Mouse (Mus musculus) liver, postnatal 0 days (tissue): ENCODE data around the gene Invs.

Experiments
- CTCF ChIP-seq: sonication (generic); IDR thresholded peaks from 2 replicates; pipeline ENCODE4 v1.5.1; 2016; ENCODE audit warnings: antibody characterized with exemption, low read depth
- EP300 ChIP-seq: IDR thresholded peaks from 2 replicates; pipeline ENCODE4 v1.6.1; 2016; ENCODE audit warnings: antibody characterized with exemption, low read depth, mild to moderate bottlenecking

DNA sequence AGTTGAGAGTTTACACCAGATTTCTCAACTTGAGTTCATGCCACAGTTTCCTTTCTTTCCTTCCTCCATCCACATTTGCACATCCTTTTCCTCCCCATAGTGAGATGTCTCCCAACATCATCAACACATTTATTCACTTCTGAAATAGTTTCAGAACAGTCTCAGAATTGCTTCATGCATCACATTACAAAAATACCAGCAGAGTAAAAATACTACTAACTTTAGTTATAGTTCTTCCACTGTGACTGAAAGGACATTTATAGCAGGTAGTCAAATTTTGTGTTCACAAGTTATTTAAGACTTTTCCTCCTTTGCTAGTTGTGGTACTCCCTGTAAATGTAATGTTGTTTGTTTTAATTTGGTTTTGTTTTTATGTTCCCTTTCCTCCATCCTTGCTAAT lies 47.6 kb downstream of the Invs start:
- TF ChIP-seq CTCF (no peak), EP300 (no peak)
